Mouse (Mus musculus) embryonic fibroblast, embryonic 13.5 days (primary cell): ENCODE measurements around the gene Taf1b.

Experiments used
- CTCF ChIP-seq: IDR thresholded peaks from 2 replicates; pipeline ENCODE4 v1.5.1; 2011; ENCODE audit warnings: mild to moderate bottlenecking, control low read depth, low read length, moderate library complexity, borderline replicate concordance; ENCODE audit not compliant: insufficient read depth
- POLR2A ChIP-seq: IDR thresholded peaks from 2 replicates; pipeline ENCODE4 v1.6.1; 2011; ENCODE audit warnings: low read depth, mild to moderate bottlenecking, control low read depth, low read length, moderate library complexity

GRCm38 (mm10) chr12:24460406-24460805 is 37.8 kb upstream of the Taf1b start:
- TF ChIP-seq CTCF: no peak
- no peak for TF ChIP-seq POLR2A
